Mouse (Mus musculus) G1E (cell line): ENCODE data around the gene Uimc1.

ENCODE experiments used
- CTCF ChIP-seq: IDR thresholded peaks from 2 replicates; pipeline ENCODE4 v1.5.1; 2012; ENCODE audit warnings: low read depth, low read length, inconsistent platforms, mixed read lengths
- GATA1 ChIP-seq: IDR thresholded peaks from 2 replicates; pipeline ENCODE4 v1.6.1; 2012; ENCODE audit warnings: borderline replicate concordance, low read length, inconsistent platforms, mixed read lengths

GRCm38 (mm10) chr13:55071322-55071721 is 28.8 kb downstream of the Uimc1 start:
- no peak for TF ChIP-seq CTCF
- no peak for TF ChIP-seq GATA1
